Mouse (Mus musculus): ENCODE measurements around the gene March11. TPM values are rescaled to one million over a fixed set of nuclear protein-coding genes. Genes with fewer than 3 reads are reported as not detected.
A peak's percentile ranks its signal among the peaks of the same experiment; 100 is the strongest.

Gene March11
- polyA plus RNA-seq, 1 experiment from 2014 or later = 3.6 TPM

DNA sequence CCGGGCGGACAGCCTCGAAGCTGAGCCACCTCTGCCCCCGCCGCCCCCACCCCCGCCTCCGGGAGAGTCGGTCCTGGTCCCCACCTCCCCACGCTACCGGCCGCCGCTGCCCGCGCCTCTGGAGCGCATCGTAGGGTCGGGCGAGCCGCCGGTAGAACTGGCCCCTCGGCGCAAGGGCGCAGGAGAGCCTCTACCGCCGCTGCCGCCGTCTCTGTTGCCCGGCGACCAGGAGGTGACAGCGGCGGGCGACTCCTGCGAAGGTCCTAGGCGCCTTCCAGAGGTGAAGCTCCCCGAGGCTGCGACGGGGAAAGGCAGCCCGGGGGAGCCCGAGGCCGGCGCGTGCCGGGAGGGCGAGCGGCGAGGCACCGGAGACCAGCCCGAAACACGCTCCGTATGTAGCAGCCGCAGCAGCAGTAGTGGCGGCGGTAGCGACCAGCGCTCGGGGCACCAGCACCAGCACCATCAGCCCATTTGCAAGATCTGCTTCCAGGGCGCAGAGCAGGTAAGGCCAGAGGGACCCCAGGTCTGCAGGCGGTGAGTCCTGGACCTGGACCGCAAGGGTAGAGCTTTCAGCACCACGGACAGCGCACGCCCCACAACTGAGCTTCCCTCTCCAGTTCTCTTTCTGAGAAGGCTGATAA, 563 bp downstream of the March11 start:
- Histone ChIP-seq H3K9me3 (ENCODE audit: control insufficient read depth, low read length) (no peaks in the 10 kb centered on the region), H3K9ac (ENCODE audit: low read depth, low read length) (peak overlapping the region; percentile 65), H3K4me2 (replicated peaks; ENCODE audit: low read depth, low read length) (peak overlapping the region; percentile 97), H3K27me3 (ENCODE audit: control insufficient read depth, insufficient read depth, low read length) (no peaks in the 10 kb centered on the region), H3K27ac (ENCODE audit: low read depth, low read length) (peak overlapping the region; percentile 78), H3K4me3 (ENCODE audit: low read depth, low read length) (peak overlapping the region; percentile 62), H3K4me1 (replicated peaks; ENCODE audit: control insufficient read depth, insufficient read depth, low read length) (no peaks in the 10 kb centered on the region), H3K36me3 (ENCODE audit: control insufficient read depth, insufficient read depth, low read length) (no peaks in the 10 kb centered on the region)
- DNase-seq (ENCODE audit: low spot score) (peak; percentile 87), ATAC-seq (ENCODE audit: low FRiP score) (peak; percentile 58)
- under 1% methylated on average over 59 of the region's 62 CpGs for WGBS

DNA sequence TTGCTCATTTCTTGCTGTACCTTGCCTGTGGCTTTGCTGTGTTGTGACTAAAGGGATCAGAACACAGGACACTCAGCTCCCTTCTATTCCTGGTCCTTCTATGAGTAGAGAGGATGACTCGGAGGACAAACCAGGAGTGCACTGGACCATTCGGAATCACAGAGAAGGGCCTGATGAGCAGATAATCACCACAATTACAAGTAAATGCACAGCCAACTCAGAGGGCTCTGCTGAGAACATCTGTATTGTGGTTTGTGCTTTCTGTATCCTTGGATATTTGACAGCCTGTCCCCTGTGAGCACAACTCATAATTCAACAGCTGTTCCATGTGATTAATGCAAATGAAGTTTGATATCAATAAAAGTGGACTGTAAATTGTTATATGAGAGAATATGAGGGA, 11.0 kb downstream of the March11 start:
- H3K27me3 ChIP-seq (ENCODE audit: control insufficient read depth, insufficient read depth, low read length) = no peaks in the 10 kb centered on the region
- no peak for ATAC-seq (ENCODE audit: low FRiP score)
- 81% methylated on average over 2 of the region's 2 CpGs for WGBS

DNA sequence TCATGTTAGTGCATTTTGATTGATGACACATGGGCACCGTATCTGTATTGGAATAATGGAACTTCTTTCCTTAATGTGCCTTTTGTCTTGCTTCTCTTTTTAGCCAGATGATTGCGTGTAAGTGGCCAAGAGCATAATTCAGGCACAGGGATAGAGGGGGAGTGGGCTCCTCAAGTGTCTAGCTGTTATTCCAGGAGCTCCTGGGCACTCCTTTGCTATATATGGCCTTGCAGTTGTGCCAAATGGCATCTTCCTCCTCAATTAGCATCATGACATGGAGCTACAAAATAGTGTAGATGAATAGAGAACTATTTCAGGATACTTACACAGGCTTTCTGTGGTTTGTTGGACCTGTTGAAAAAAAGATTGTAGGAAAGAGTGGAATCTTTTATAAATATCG, 11.6 kb downstream of the March11 start:
- H3K9ac ChIP-seq (ENCODE audit: low read depth, low read length) = no peak overlapping the region
- ATAC-seq (ENCODE audit: low FRiP score) (no peak), DNase-seq (ENCODE audit: low spot score) (no peak)
- no peak overlapping the region for H3K4me3 ChIP-seq (ENCODE audit: low read depth, low read length)
- 89% methylated on average over 3 of the region's 3 CpGs for WGBS
- H3K36me3 ChIP-seq (ENCODE audit: control insufficient read depth, insufficient read depth, low read length) = no peaks in the 10 kb centered on the region
- no peaks in the 10 kb centered on the region for H3K9me3 ChIP-seq (ENCODE audit: control insufficient read depth, low read length)
- no peaks in the 10 kb centered on the region for H3K27me3 ChIP-seq (ENCODE audit: control insufficient read depth, insufficient read depth, low read length)
- no peak overlapping the region for H3K4me2 ChIP-seq (replicated peaks; ENCODE audit: low read depth, low read length)
- no peaks in the 10 kb centered on the region for H3K4me1 ChIP-seq (replicated peaks; ENCODE audit: control insufficient read depth, insufficient read depth, low read length)
- H3K27ac ChIP-seq (ENCODE audit: low read depth, low read length) = no peak overlapping the region

More for the DNA sequence above, 11.0 kb downstream of the March11 start:
- no peak overlapping the region for H3K9ac ChIP-seq (ENCODE audit: low read depth, low read length)
- DNase-seq (ENCODE audit: low spot score) = no peak
- no peaks in the 10 kb centered on the region for H3K36me3 ChIP-seq (ENCODE audit: control insufficient read depth, insufficient read depth, low read length)
- no peaks in the 10 kb centered on the region for H3K4me1 ChIP-seq (replicated peaks; ENCODE audit: control insufficient read depth, insufficient read depth, low read length)
- no peak overlapping the region for H3K4me2 ChIP-seq (replicated peaks; ENCODE audit: low read depth, low read length)
- H3K9me3 ChIP-seq (ENCODE audit: control insufficient read depth, low read length) = no peaks in the 10 kb centered on the region
- no peak overlapping the region for H3K4me3 ChIP-seq (ENCODE audit: low read depth, low read length)
- H3K27ac ChIP-seq (ENCODE audit: low read depth, low read length) = no peak overlapping the region

DNA sequence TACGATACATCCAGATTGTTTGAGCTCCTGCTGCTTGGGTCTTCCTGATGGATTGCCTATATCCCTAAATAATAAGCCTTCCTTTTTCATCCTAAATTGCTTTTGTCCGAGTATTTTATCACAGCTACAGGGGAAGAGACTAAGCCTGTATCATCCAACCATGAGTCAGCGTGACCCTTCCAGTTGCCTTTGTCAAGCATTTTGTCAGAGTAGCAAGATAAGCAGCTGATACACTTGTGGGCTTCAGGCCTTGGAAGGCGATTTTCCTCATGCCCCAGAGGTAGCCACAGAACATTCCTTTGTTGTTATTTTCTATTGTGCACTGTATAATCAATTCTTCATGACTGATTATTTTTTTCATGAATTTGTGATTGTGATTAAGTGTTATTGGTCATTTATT, 14.0 kb downstream of the March11 start:
- Histone ChIP-seq H3K9me3 (ENCODE audit: control insufficient read depth, low read length) (no peaks in the 10 kb centered on the region), H3K27me3 (ENCODE audit: control insufficient read depth, insufficient read depth, low read length) (no peaks in the 10 kb centered on the region), H3K4me1 (replicated peaks; ENCODE audit: control insufficient read depth, insufficient read depth, low read length) (no peaks in the 10 kb centered on the region), H3K4me2 (replicated peaks; ENCODE audit: low read depth, low read length) (no peak overlapping the region), H3K4me3 (ENCODE audit: low read depth, low read length) (no peak overlapping the region), H3K9ac (ENCODE audit: low read depth, low read length) (no peak overlapping the region), H3K27ac (ENCODE audit: low read depth, low read length) (no peak overlapping the region), H3K36me3 (ENCODE audit: control insufficient read depth, insufficient read depth, low read length) (no peaks in the 10 kb centered on the region)
- DNase-seq (ENCODE audit: low spot score) (no peak), ATAC-seq (ENCODE audit: low FRiP score) (no peak)
- 85% methylated on average over 4 of the region's 4 CpGs for WGBS

DNA sequence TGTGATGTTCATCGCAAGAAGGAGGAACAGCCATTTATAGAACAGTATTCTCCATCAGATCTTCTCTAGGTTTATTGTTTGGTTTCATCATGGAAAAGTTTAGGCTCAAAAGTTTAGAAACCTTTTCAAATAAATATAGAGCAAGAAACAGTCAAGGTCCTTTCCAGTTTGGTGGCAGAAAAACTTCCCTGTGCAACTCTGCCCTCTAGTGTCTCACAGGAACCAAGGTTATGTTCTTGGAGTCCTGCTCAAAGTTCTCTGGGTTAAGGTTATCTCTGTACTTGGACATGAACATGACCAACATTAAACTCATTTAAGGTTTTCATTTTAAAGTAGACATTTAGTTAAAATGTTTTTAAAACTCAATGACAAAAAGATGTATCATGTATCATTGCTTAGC, 18.3 kb downstream of the March11 start:
- no peaks in the 10 kb centered on the region for H3K4me1 ChIP-seq (replicated peaks; ENCODE audit: control insufficient read depth, insufficient read depth, low read length)
- no peaks in the 10 kb centered on the region for H3K36me3 ChIP-seq (ENCODE audit: control insufficient read depth, insufficient read depth, low read length)
- WGBS = 83% methylated on average over 1 of the region's 1 CpGs
- H3K9me3 ChIP-seq (ENCODE audit: control insufficient read depth, low read length) = no peaks in the 10 kb centered on the region
- peak; percentile 36 for DNase-seq (ENCODE audit: low spot score)
- H3K4me2 ChIP-seq (replicated peaks; ENCODE audit: low read depth, low read length) = no peak overlapping the region
- no peak for ATAC-seq (ENCODE audit: low FRiP score)
- no peak overlapping the region for H3K9ac ChIP-seq (ENCODE audit: low read depth, low read length)
- no peaks in the 10 kb centered on the region for H3K27me3 ChIP-seq (ENCODE audit: control insufficient read depth, insufficient read depth, low read length)
- H3K4me3 ChIP-seq (ENCODE audit: low read depth, low read length) = no peak overlapping the region
- H3K27ac ChIP-seq (ENCODE audit: low read depth, low read length) = no peak overlapping the region

DNA sequence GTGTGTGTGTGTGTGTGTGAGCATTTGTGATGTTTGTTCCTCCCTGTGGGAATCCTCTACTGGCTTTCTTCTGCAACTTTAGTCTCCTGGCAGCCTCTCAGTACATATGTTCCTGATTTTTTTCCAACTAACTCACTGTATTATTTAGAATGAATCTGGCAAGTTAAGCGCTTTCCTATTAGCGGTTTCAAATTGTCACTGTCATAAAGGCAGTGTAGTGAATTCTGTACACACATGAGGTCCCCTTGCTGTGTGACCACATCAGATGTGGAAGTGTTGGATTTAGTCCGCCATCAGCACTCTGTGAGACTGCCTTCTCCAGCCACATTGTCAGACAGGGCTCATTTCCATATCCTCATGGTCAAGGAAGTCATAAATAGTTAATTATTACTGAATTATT, 26.9 kb downstream of the March11 start:
- ATAC-seq (ENCODE audit: low FRiP score) = no peak
- H3K27ac ChIP-seq (ENCODE audit: low read depth, low read length) = no peak overlapping the region
- no peak overlapping the region for H3K9ac ChIP-seq (ENCODE audit: low read depth, low read length)
- H3K4me1 ChIP-seq (replicated peaks; ENCODE audit: control insufficient read depth, insufficient read depth, low read length) = no peaks in the 10 kb centered on the region
- no peak overlapping the region for H3K4me3 ChIP-seq (ENCODE audit: low read depth, low read length)
- H3K9me3 ChIP-seq (ENCODE audit: control insufficient read depth, low read length) = no peaks in the 10 kb centered on the region
- no peaks in the 10 kb centered on the region for H3K36me3 ChIP-seq (ENCODE audit: control insufficient read depth, insufficient read depth, low read length)
- DNase-seq (ENCODE audit: low spot score) = no peak
- 88% methylated on average over 3 of the region's 3 CpGs for WGBS
- no peaks in the 10 kb centered on the region for H3K27me3 ChIP-seq (ENCODE audit: control insufficient read depth, insufficient read depth, low read length)
- H3K4me2 ChIP-seq (replicated peaks; ENCODE audit: low read depth, low read length) = no peak overlapping the region

DNA sequence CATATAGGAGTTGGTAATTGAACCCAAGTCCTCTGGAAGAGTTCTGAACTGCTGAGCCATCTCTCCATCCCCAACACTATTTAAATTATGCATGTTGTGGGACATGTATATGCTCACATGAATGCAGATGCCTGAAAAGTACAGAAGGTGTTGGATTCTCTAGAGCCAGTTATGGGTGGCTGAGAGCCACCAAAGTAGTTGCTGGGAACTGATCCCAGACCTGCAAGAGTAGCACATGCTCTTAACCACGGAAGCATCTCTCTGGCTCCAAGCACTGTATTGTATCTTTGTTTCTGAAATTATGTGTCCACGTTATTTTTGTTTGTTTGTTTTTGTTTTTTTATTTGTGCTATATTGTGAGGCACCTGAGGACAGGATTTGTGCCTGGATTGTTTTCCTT, 28.9 kb downstream of the March11 start:
- ATAC-seq (ENCODE audit: low FRiP score) = no peak
- Histone ChIP-seq H3K4me3 (ENCODE audit: low read depth, low read length) (no peak overlapping the region), H3K27ac (ENCODE audit: low read depth, low read length) (no peak overlapping the region), H3K9ac (ENCODE audit: low read depth, low read length) (no peak overlapping the region), H3K9me3 (ENCODE audit: control insufficient read depth, low read length) (no peaks in the 10 kb centered on the region), H3K27me3 (ENCODE audit: control insufficient read depth, insufficient read depth, low read length) (no peaks in the 10 kb centered on the region), H3K4me2 (replicated peaks; ENCODE audit: low read depth, low read length) (no peak overlapping the region), H3K36me3 (ENCODE audit: control insufficient read depth, insufficient read depth, low read length) (no peaks in the 10 kb centered on the region), H3K4me1 (replicated peaks; ENCODE audit: control insufficient read depth, insufficient read depth, low read length) (no peaks in the 10 kb centered on the region)
- no peak for DNase-seq (ENCODE audit: low spot score)
- 86% methylated on average over 2 of the region's 2 CpGs for WGBS

DNA sequence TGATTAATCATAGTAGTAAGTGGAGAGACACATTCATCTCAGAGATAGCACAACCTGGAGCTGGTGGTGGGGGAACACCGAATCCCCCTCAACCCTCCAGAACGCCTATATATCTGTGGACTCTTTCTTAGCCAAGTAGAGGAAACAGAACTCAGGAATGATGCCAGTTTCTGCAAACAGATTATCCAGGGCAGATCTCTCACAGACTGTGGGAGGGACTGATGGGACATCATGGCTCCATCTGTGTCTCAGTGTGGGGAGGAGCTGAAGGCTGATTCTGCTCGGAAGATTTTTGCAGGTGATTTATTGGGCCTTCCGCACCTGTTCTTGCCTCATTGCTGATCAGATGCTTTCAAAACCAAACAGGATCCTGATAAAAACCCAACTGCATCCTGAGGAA, 29.5 kb downstream of the March11 start:
- no peak for ATAC-seq (ENCODE audit: low FRiP score)
- Histone ChIP-seq H3K9ac (ENCODE audit: low read depth, low read length) (no peak overlapping the region), H3K9me3 (ENCODE audit: control insufficient read depth, low read length) (no peaks in the 10 kb centered on the region), H3K27ac (ENCODE audit: low read depth, low read length) (no peak overlapping the region), H3K4me2 (replicated peaks; ENCODE audit: low read depth, low read length) (no peak overlapping the region), H3K4me1 (replicated peaks; ENCODE audit: control insufficient read depth, insufficient read depth, low read length) (no peaks in the 10 kb centered on the region), H3K27me3 (ENCODE audit: control insufficient read depth, insufficient read depth, low read length) (no peaks in the 10 kb centered on the region), H3K36me3 (ENCODE audit: control insufficient read depth, insufficient read depth, low read length) (no peaks in the 10 kb centered on the region), H3K4me3 (ENCODE audit: low read depth, low read length) (no peak overlapping the region)
- no peak for DNase-seq (ENCODE audit: low spot score)
- WGBS = 94% methylated on average over 4 of the region's 4 CpGs

DNA sequence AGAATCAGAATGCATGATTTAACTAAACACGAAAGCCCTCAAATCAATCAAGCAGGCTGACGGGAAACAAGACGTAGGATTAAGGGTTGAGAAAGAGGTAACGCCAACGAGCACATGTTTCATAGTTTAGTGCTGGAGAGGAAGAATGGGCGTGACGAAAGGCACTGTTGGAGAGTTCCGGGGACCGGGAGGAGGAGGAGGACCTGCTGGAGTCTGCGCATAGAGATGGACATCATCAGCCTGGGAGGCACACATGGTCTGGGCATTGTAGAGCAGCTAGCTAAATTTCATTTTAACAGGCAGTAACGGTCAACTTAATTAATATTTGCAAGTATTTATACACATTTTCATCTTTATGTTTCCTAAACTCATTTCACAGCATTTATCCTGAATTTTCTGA, 31.6 kb downstream of the March11 start:
- H3K4me1 ChIP-seq (replicated peaks; ENCODE audit: control insufficient read depth, insufficient read depth, low read length) = no peaks in the 10 kb centered on the region
- H3K4me3 ChIP-seq (ENCODE audit: low read depth, low read length) = no peak overlapping the region
- no peak for ATAC-seq (ENCODE audit: low FRiP score)
- H3K9me3 ChIP-seq (ENCODE audit: control insufficient read depth, low read length) = no peaks in the 10 kb centered on the region
- WGBS = 57% methylated on average over 11 of the region's 11 CpGs
- no peaks in the 10 kb centered on the region for H3K27me3 ChIP-seq (ENCODE audit: control insufficient read depth, insufficient read depth, low read length)
- H3K4me2 ChIP-seq (replicated peaks; ENCODE audit: low read depth, low read length) = no peak overlapping the region
- H3K36me3 ChIP-seq (ENCODE audit: control insufficient read depth, insufficient read depth, low read length) = no peaks in the 10 kb centered on the region
- DNase-seq (ENCODE audit: low spot score) = no peak
- no peak overlapping the region for H3K9ac ChIP-seq (ENCODE audit: low read depth, low read length)
- no peak overlapping the region for H3K27ac ChIP-seq (ENCODE audit: low read depth, low read length)

All from hindbrain, embryonic 11.5 days (tissue).